Mouse (Mus musculus): Measurements from ENCODE around the gene Jmjd1c. TPM values are rescaled to one million over a fixed set of nuclear protein-coding genes. Genes with fewer than 3 reads are reported as not detected.
A peak's percentile ranks its signal among the peaks of the same experiment; 100 is the strongest.

Gene Jmjd1c
- polyA plus RNA-seq, 2 experiments: 34.5 to 52.2 TPM

DNA sequence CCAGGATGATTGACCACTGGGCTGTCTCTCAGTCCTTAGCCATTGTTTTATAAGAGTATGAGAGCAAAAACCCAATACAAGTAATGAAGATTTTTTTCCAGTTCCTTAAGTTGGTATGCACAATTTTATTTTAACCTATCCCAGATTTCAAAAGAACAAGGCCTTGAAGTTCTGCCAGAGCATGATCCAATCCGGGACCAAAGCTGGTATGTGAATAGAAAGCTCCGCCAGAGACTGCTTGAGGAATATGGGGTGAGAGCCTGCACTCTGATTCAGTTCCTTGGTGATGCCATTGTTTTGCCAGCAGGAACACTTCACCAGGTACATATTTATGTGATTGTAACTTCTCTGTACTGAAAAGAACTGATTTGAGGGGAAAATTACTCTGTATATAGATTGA lies 153.6 kb downstream of the Jmjd1c start:
- H3K9me3 ChIP-seq (ENCODE audit: control insufficient read depth, low read length): no peaks in the 10 kb centered on the region
- peak; percentile 18 for DNase-seq (ENCODE audit: low spot score)
- no peak overlapping the region for H3K9ac ChIP-seq (ENCODE audit: low read depth, low read length, severe bottlenecking)
- 79% methylated on average over 2 of the region's 2 CpGs for WGBS
- H3K4me2 ChIP-seq (replicated peaks; ENCODE audit: low read depth, low read length, severe bottlenecking): no peak overlapping the region
- ATAC-seq (ENCODE audit: low FRiP score, low read depth): no peak
- H3K27me3 ChIP-seq (ENCODE audit: control insufficient read depth, insufficient read depth, low read length): no peaks in the 10 kb centered on the region
- peaks cover 86% of the 10 kb centered on the region for H3K36me3 ChIP-seq (ENCODE audit: control insufficient read depth, insufficient read depth, low read length)
- H3K27ac ChIP-seq (replicated peaks; ENCODE audit: low read depth, low read length): 0 out of 2 replicates have a peak overlapping the region, but pooled peaks have one; percentile 38
- TF ChIP-seq POLR2A (IDR thresholded peaks at IDR 0.05; ENCODE audit: borderline replicate concordance, extremely low read depth, insufficient read depth, insufficient read length): no peak
- no peak overlapping the region for H3K4me3 ChIP-seq (replicated peaks; ENCODE audit: low read length)
- no peaks in the 10 kb centered on the region for H3K4me1 ChIP-seq (ENCODE audit: control insufficient read depth, insufficient read depth, low read length)

DNA sequence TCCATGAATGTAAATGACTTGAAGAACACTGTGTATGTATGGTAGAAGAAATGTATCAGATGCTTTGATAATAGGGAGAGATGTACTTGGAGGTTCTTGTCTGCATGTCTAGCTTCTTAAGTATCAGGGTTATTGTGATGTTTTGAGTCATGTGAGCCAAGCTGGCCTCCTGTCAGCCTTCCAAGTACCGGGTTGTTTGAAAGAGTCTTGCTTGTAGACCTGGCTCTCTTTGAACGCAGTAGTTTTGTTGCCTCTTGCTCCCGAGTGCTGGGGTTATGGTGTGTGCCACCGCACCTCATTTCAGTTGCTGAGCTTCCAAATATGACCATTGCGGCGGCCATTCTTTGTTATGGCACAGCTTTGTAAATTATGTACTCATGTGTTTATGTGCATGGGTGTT lies 154.9 kb downstream of the Jmjd1c start:
- TF ChIP-seq POLR2A (IDR thresholded peaks at IDR 0.05; ENCODE audit: borderline replicate concordance, extremely low read depth, insufficient read depth, insufficient read length): no peak
- Histone ChIP-seq H3K27me3 (ENCODE audit: control insufficient read depth, insufficient read depth, low read length) (no peaks in the 10 kb centered on the region), H3K9me3 (ENCODE audit: control insufficient read depth, low read length) (no peaks in the 10 kb centered on the region), H3K4me2 (replicated peaks; ENCODE audit: low read depth, low read length, severe bottlenecking) (no peak overlapping the region), H3K4me1 (ENCODE audit: control insufficient read depth, insufficient read depth, low read length) (no peaks in the 10 kb centered on the region), H3K27ac (replicated peaks; ENCODE audit: low read depth, low read length) (no peak overlapping the region), H3K4me3 (replicated peaks; ENCODE audit: low read length) (no peak overlapping the region), H3K36me3 (ENCODE audit: control insufficient read depth, insufficient read depth, low read length) (peaks cover 81% of the 10 kb centered on the region), H3K9ac (ENCODE audit: low read depth, low read length, severe bottlenecking) (no peak overlapping the region)
- ATAC-seq (ENCODE audit: low FRiP score, low read depth) (no peak), DNase-seq (ENCODE audit: low spot score) (no peak)
- 89% methylated on average over 6 of the region's 6 CpGs for WGBS

DNA sequence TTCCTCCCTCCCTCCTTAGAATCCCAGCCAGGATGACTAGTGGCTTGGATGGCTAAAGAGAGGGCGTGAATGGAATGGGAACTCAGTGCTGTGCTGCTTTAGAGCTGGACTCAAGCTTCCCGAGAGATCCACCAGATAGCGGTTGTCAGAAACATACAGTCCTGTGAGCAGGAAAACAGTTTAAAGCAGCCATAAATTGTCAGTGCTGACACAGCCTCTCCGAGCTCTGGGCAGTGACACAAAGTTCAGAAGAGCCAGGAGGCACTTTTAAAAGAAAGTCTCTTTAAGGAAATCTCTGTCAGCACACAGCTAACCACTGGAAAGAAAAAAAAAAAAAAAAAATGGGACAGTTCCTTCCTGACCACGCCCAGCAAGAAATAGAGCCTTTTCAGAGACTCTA lies 156.4 kb downstream of the Jmjd1c start:
- no peak overlapping the region for H3K4me3 ChIP-seq (replicated peaks; ENCODE audit: low read length)
- ATAC-seq (ENCODE audit: low FRiP score, low read depth) (no peak), DNase-seq (ENCODE audit: low spot score) (no peak)
- no peaks in the 10 kb centered on the region for H3K9me3 ChIP-seq (ENCODE audit: control insufficient read depth, low read length)
- H3K4me2 ChIP-seq (replicated peaks; ENCODE audit: low read depth, low read length, severe bottlenecking): no peak overlapping the region
- H3K36me3 ChIP-seq (ENCODE audit: control insufficient read depth, insufficient read depth, low read length): peaks cover 76% of the 10 kb centered on the region
- no peak overlapping the region for H3K9ac ChIP-seq (ENCODE audit: low read depth, low read length, severe bottlenecking)
- H3K27ac ChIP-seq (replicated peaks; ENCODE audit: low read depth, low read length): no peak overlapping the region
- H3K4me1 ChIP-seq (ENCODE audit: control insufficient read depth, insufficient read depth, low read length): no peaks in the 10 kb centered on the region
- H3K27me3 ChIP-seq (ENCODE audit: control insufficient read depth, insufficient read depth, low read length): no peaks in the 10 kb centered on the region
- no peak for TF ChIP-seq POLR2A (IDR thresholded peaks at IDR 0.05; ENCODE audit: borderline replicate concordance, extremely low read depth, insufficient read depth, insufficient read length)
- 57% methylated on average over 5 of the region's 5 CpGs for WGBS

GRCm38 (mm10) chr10:67253115-67253514 lies 157.2 kb downstream of the Jmjd1c start:
- no peak overlapping the region for H3K27ac ChIP-seq (replicated peaks; ENCODE audit: low read depth, low read length)
- no peak for TF ChIP-seq POLR2A (IDR thresholded peaks at IDR 0.05; ENCODE audit: borderline replicate concordance, extremely low read depth, insufficient read depth, insufficient read length)
- H3K9ac ChIP-seq (ENCODE audit: low read depth, low read length, severe bottlenecking): no peak overlapping the region
- H3K27me3 ChIP-seq (ENCODE audit: control insufficient read depth, insufficient read depth, low read length): no peaks in the 10 kb centered on the region
- no peak for ATAC-seq (ENCODE audit: low FRiP score, low read depth)
- no peak overlapping the region for H3K4me3 ChIP-seq (replicated peaks; ENCODE audit: low read length)
- H3K4me2 ChIP-seq (replicated peaks; ENCODE audit: low read depth, low read length, severe bottlenecking): no peak overlapping the region
- H3K9me3 ChIP-seq (ENCODE audit: control insufficient read depth, low read length): no peaks in the 10 kb centered on the region
- DNase-seq (ENCODE audit: low spot score): no peak
- H3K36me3 ChIP-seq (ENCODE audit: control insufficient read depth, insufficient read depth, low read length): peaks cover 70% of the 10 kb centered on the region
- WGBS: 88% methylated on average over 1 of the region's 1 CpGs
- H3K4me1 ChIP-seq (ENCODE audit: control insufficient read depth, insufficient read depth, low read length): no peaks in the 10 kb centered on the region

DNA sequence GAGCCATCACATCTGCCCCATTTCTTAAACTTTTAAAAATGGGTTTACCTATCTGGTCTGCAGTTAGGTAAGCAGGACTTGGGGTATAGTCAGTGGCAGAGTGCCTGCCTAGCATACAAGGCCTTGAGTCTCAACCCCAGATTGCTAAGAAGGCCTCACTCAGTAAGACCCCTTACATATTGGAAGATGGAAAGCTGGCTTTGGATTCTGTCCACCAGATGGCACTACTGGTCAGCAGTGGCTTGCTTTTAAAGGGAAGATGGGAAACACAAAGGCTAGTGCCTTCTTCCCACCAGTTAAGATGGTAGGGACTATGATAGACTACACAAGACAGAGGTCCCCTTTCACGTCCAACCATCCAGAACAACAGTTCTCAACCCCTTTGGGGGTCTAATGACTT lies 168.9 kb downstream of the Jmjd1c start:
- H3K4me3 ChIP-seq (replicated peaks; ENCODE audit: low read length): no peak overlapping the region
- H3K4me1 ChIP-seq (ENCODE audit: control insufficient read depth, insufficient read depth, low read length): no peaks in the 10 kb centered on the region
- no peaks in the 10 kb centered on the region for H3K9me3 ChIP-seq (ENCODE audit: control insufficient read depth, low read length)
- no peak overlapping the region for H3K9ac ChIP-seq (ENCODE audit: low read depth, low read length, severe bottlenecking)
- no peaks in the 10 kb centered on the region for H3K27me3 ChIP-seq (ENCODE audit: control insufficient read depth, insufficient read depth, low read length)
- DNase-seq (ENCODE audit: low spot score) (peak; percentile 52), ATAC-seq (ENCODE audit: low FRiP score, low read depth) (no peak)
- TF ChIP-seq POLR2A (IDR thresholded peaks at IDR 0.05; ENCODE audit: borderline replicate concordance, extremely low read depth, insufficient read depth, insufficient read length): no peak
- no peak overlapping the region for H3K4me2 ChIP-seq (replicated peaks; ENCODE audit: low read depth, low read length, severe bottlenecking)
- 36% methylated on average over 1 of the region's 1 CpGs for WGBS
- H3K36me3 ChIP-seq (ENCODE audit: control insufficient read depth, insufficient read depth, low read length): peaks cover 36% of the 10 kb centered on the region
- H3K27ac ChIP-seq (replicated peaks; ENCODE audit: low read depth, low read length): no peak overlapping the region

DNA sequence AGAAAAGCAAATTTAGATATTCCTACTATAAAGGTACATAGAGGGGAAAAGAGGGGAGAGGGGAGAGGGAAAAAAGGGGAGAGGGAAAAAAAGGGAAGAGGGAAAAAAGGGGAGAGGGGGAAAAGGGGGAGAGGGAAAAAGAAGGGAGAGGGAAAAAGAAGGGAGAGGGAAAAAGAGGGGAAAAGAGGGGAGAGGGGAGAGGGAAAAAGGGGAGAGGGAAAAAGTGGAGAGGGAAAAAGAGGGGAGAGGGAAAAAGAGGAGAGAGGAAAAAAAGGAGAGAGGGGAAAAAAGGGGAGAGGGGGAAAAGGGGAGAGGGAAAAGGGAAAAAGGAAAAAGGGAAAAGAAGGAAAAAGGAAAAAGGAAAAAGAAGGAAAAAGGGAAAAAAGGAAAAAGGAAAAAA lies 180.0 kb downstream of the Jmjd1c start:
- Histone ChIP-seq H3K27me3 (ENCODE audit: control insufficient read depth, insufficient read depth, low read length) (no peaks in the 10 kb centered on the region), H3K9me3 (ENCODE audit: control insufficient read depth, low read length) (no peaks in the 10 kb centered on the region), H3K36me3 (ENCODE audit: control insufficient read depth, insufficient read depth, low read length) (peaks cover 32% of the 10 kb centered on the region), H3K4me3 (replicated peaks; ENCODE audit: low read length) (no peak overlapping the region), H3K4me1 (ENCODE audit: control insufficient read depth, insufficient read depth, low read length) (no peaks in the 10 kb centered on the region), H3K27ac (replicated peaks; ENCODE audit: low read depth, low read length) (no peak overlapping the region), H3K9ac (ENCODE audit: low read depth, low read length, severe bottlenecking) (no peak overlapping the region), H3K4me2 (replicated peaks; ENCODE audit: low read depth, low read length, severe bottlenecking) (no peak overlapping the region)
- DNase-seq (ENCODE audit: low spot score): no peak
- no peak for ATAC-seq (ENCODE audit: low FRiP score, low read depth)
- no peak for TF ChIP-seq POLR2A (IDR thresholded peaks at IDR 0.05; ENCODE audit: borderline replicate concordance, extremely low read depth, insufficient read depth, insufficient read length)

Measured in limb, embryonic 14.5 days (tissue).